Mouse (Mus musculus) urinary bladder, adult 18-20 months (tissue): ENCODE measurements around the gene Zscan4-ps2.
"Not testable (repeated sequence)": the region's sequence is repeated elsewhere in the genome, so short reads cannot be mapped to it uniquely, and the experiment has no call there.

Experiments
- DNase-seq, 2 experiments: peaks; one replicate each; pipeline ENCODE4 v3.0.0; 2022; ENCODE audit warnings: low spot score in 2 of 2, mixed read lengths in 2 of 2

The Zscan4-ps2 gene

GRCm38 (mm10) chr7:11514010-11514409 is at the start of gene Zscan4-ps2:
Gene Zscan4-ps2, plus strand, starts transcription at chr7:11514310.
- DNase-seq: not testable (repeated sequence)
